Mouse (Mus musculus) thymus, adult 2 months (tissue): ENCODE measurements at regions not wholly inside any gene's neighbourhood (a gene's known extent, or its start where the extent isn't known, plus 50 kb on each side); places are given as distances from the start of the nearest gene placed in this dataset.

ENCODE experiments used
- CTCF ChIP-seq: fragments of 200-500 bp; IDR thresholded peaks from 2 replicates; pipeline ENCODE4 v1.5.1; 2012; ENCODE audit warnings: mild to moderate bottlenecking, control low read depth, low read length, moderate library complexity, borderline replicate concordance; ENCODE audit not compliant: control insufficient read depth, poor library complexity, insufficient read depth; ENCODE audit errors: extremely low read depth
- POLR2A ChIP-seq: fragments of 200-500 bp; IDR thresholded peaks from 2 replicates; pipeline ENCODE4 v1.6.1; 2012; ENCODE audit warnings: mild to moderate bottlenecking, low read length, control low read depth, moderate library complexity; ENCODE audit not compliant: control insufficient read depth, poor library complexity, insufficient read depth; ENCODE audit errors: extremely low read depth

GRCm38 (mm10) chr2:30534485-30534884 lies 60.4 kb upstream of the Cstad start:
- TF ChIP-seq POLR2A (no peak), CTCF (no peak)
